Mouse (Mus musculus) bone marrow, adult 2 months (tissue): ENCODE results near the gene Mroh7. TPM values are rescaled to one million over a fixed set of nuclear protein-coding genes. Genes with fewer than 3 reads are reported as not detected.
"Not testable (repeated sequence)": the region's sequence is repeated elsewhere in the genome, so short reads cannot be mapped to it uniquely, and the experiment has no call there.

Source experiments
- H3K27ac ChIP-seq: fragments of 200-500 bp; 2 replicates; pipeline ENCODE4 v1.5.1; 2012; ENCODE audit warnings: low read depth, mild to moderate bottlenecking, control low read depth, inconsistent platforms, low read length; ENCODE audit not compliant: control insufficient read depth, poor library complexity, insufficient read depth
- H3K4me1 ChIP-seq: fragments of 200-500 bp; 2 replicates; pipeline ENCODE4 v1.6.1; 2011; ENCODE audit warnings: low read length; ENCODE audit not compliant: control insufficient read depth, insufficient read depth
- H3K4me3 ChIP-seq: fragments of 200-500 bp; replicated peaks from 2 replicates; pipeline ENCODE3; 2011; ENCODE audit warnings: mild to moderate bottlenecking, low read depth, low read length, control low read depth; ENCODE audit not compliant: control insufficient read depth
- CTCF ChIP-seq: fragments of 200-500 bp; IDR thresholded peaks from 2 replicates; pipeline ENCODE4 v1.5.1; 2011; ENCODE audit warnings: low read length, control low read depth; ENCODE audit not compliant: control insufficient read depth, insufficient read depth
- POLR2A ChIP-seq: fragments of 200-500 bp; IDR thresholded peaks from 2 replicates; pipeline ENCODE4 v1.6.1; 2011; ENCODE audit warnings: low read depth, mild to moderate bottlenecking, control low read depth, low read length, borderline replicate concordance; ENCODE audit not compliant: control insufficient read depth
- WGBS: fragments of 180-500 bp; shearing (Covaris S2); methylation state at CpG from one replicate; pipeline ENCODE4 v1.1.7; 2018; 5-methylcytosine and 5-hydroxymethylcytosine counted together
- polyA plus RNA-seq: library from polyadenylated mRNA; stranded (reverse); fragments of >200 nt; gene quantifications from 2 replicates; pipeline ENCODE4 v1.2.4, GENCODE M21; 2011; ENCODE audit warnings: low replicate concordance; ENCODE audit not compliant: missing spikeins, insufficient read depth, insufficient read length

Mroh7 gene
- polyA plus RNA-seq: 1.1 and 4.6 TPM in 2 replicates

- WGBS: 66% methylated on average over 7 of the region's 7 CpGs
- H3K4me3 ChIP-seq: no peak within 1 kb of the TSS
- no peak for TF ChIP-seq CTCF
- TF ChIP-seq POLR2A: no peak
Observed at GRCm38 (mm10) chr4:106730814-106731213, at the start of gene Mroh7. Gene Mroh7, minus strand, starts transcription at chr4:106730925.

GRCm38 (mm10) chr4:106780045-106780444 is 49.3 kb upstream of the Mroh7 start:
- no peak overlapping the region for H3K27ac ChIP-seq
- no peak overlapping the region for H3K4me3 ChIP-seq
- WGBS: 86% methylated on average over 3 of the region's 3 CpGs
- no peaks in the 10 kb centered on the region for H3K4me1 ChIP-seq
- no peak for TF ChIP-seq POLR2A
- no peak for TF ChIP-seq CTCF

More at GRCm38 (mm10) chr4:106730814-106731213, at the start of gene Mroh7:
- Histone ChIP-seq H3K4me1 (no peaks in the 10 kb centered on the region; the same call in 1 of the 2 replicates), H3K27ac (no peak within 1 kb of the TSS)

GRCm38 (mm10) chr4:106778116-106778788 is 47.5 kb upstream of the Mroh7 start:
- no peaks in the 10 kb centered on the region for H3K4me1 ChIP-seq
- no peak overlapping the region for H3K4me3 ChIP-seq
- no peak overlapping the region for H3K27ac ChIP-seq
- 76% methylated on average over 5 of the region's 5 CpGs for WGBS
- TF ChIP-seq POLR2A: no peak
- no peak for TF ChIP-seq CTCF

- H3K27ac ChIP-seq: no peak overlapping the region
- WGBS: 43% methylated on average over 3 of the region's 3 CpGs
- H3K4me1 ChIP-seq: no peaks in the 10 kb centered on the region
- no peak for TF ChIP-seq POLR2A
- no peak for TF ChIP-seq CTCF
- no peak overlapping the region for H3K4me3 ChIP-seq
Observed at GRCm38 (mm10) chr4:106776998-106777397, 46.3 kb upstream of the Mroh7 start.

GRCm38 (mm10) chr4:106775767-106776166 is 45.0 kb upstream of the Mroh7 start:
- H3K4me3 ChIP-seq, H3K4me1 ChIP-seq, H3K27ac ChIP-seq: not testable (repeated sequence)
- WGBS: 88% methylated on average over 6 of the region's 6 CpGs

- Histone ChIP-seq H3K4me3 (no peak overlapping the region), H3K4me1 (no peaks in the 10 kb centered on the region), H3K27ac (no peak overlapping the region)
- 74% methylated on average over 1 of the region's 1 CpGs for WGBS
- TF ChIP-seq CTCF: no peak
- no peak for TF ChIP-seq POLR2A
Observed at GRCm38 (mm10) chr4:106772558-106772957, 41.8 kb upstream of the Mroh7 start.

- Histone ChIP-seq H3K4me3 (no peak overlapping the region), H3K27ac (no peak overlapping the region), H3K4me1 (no peaks in the 10 kb centered on the region)
- TF ChIP-seq POLR2A: no peak
- no peak for TF ChIP-seq CTCF
- WGBS: 79% methylated on average over 2 of the region's 2 CpGs
Observed at GRCm38 (mm10) chr4:106769306-106769705, 38.6 kb upstream of the Mroh7 start.

GRCm38 (mm10) chr4:106764166-106764565 is 33.4 kb upstream of the Mroh7 start:
- no peak for TF ChIP-seq CTCF
- TF ChIP-seq POLR2A: no peak
- H3K4me3 ChIP-seq: no peak overlapping the region
- no peak overlapping the region for H3K27ac ChIP-seq
- no peaks in the 10 kb centered on the region for H3K4me1 ChIP-seq
- WGBS: 76% methylated on average over 7 of the region's 7 CpGs

- H3K4me1 ChIP-seq: no peaks in the 10 kb centered on the region
- H3K4me3 ChIP-seq: no peak overlapping the region
- TF ChIP-seq CTCF (no peak), POLR2A (no peak)
- WGBS: 93% methylated on average over 6 of the region's 6 CpGs
- no peak overlapping the region for H3K27ac ChIP-seq
Observed at GRCm38 (mm10) chr4:106751726-106752125, 21.0 kb upstream of the Mroh7 start.
